Mouse (Mus musculus): ENCODE results near the gene Sergef. TPM values are rescaled to one million over a fixed set of nuclear protein-coding genes. Genes with fewer than 3 reads are reported as not detected.
A peak's percentile ranks its signal among the peaks of the same experiment; 100 is the strongest.

The Sergef gene
- total RNA-seq, 2 experiments from 2014 or later, result 42.4 to 45.4 TPM

- peak in 1 of 2 experiments; percentile 2 for DNase-seq
Observed at GRCm38 (mm10) chr7:46401371-46402180, 238.0 kb downstream of the Sergef start.

GRCm38 (mm10) chr7:46400346-46400745 lies 239.3 kb downstream of the Sergef start:
- DNase-seq, result peak in 1 of 2 experiments; percentile 5

- DNase-seq, result no peak
Observed at GRCm38 (mm10) chr7:46399676-46400075, 239.9 kb downstream of the Sergef start.

DNA sequence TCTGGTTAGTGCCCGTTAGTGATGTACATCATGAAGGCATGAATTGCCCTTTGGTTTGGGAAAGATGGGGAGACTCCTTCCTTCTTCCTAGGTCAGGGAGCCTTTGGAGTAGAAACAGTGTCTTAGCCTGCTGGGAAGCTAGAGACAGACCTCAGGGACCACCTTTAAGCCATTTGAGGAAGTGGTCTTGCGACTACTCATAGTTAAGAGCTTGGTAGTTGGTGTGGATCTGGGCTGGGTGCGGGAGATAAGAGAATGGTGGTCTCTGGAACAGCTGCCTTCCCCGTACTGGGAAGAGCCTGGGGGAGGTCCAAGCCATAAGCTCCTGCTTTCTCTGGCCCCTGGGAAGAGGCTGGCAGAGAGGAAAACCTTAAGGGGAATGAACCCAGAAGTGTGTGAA lies 241.0 kb downstream of the Sergef start:
- no peak for DNase-seq

- DNase-seq, result no peak
Observed at GRCm38 (mm10) chr7:46397732-46398333, 241.8 kb downstream of the Sergef start.

GRCm38 (mm10) chr7:46396928-46397731 lies 242.5 kb downstream of the Sergef start:
- peak; percentile 71 to 73 for DNase-seq

- peak; percentile 61 to 71 for DNase-seq
Observed at GRCm38 (mm10) chr7:46396231-46396927, 243.2 kb downstream of the Sergef start, which contains the start of gene Kcnc1. Gene Kcnc1 (plus strand): TSS chr7:46396497.

- no peak for DNase-seq
Observed at GRCm38 (mm10) chr7:46395571-46395970, 244.0 kb downstream of the Sergef start.

- no peak for DNase-seq
Observed at GRCm38 (mm10) chr7:46394933-46395332, 244.7 kb downstream of the Sergef start.

GRCm38 (mm10) chr7:46393718-46394511 lies 245.7 kb downstream of the Sergef start:
- no peak for DNase-seq

Other genes with a start within 250 kb of the Sergef start
- gene Kcnc1, start 243.3 kb downstream of the Sergef start, total RNA-seq (2021), result 100 to 1,000 TPM; 114 to 119 TPM
- gene Tph1, start 32.7 kb upstream of the Sergef start, total RNA-seq (2021), result under 1 TPM; 0.10 to 0.25 TPM
- gene Saal1, start 70.9 kb upstream of the Sergef start, total RNA-seq (2021), result 10 to 100 TPM; 10.3 to 11.3 TPM
- gene Saa3, start 75.9 kb upstream of the Sergef start, total RNA-seq (2021), result not detected
- not detected for gene Saa4, start 92.8 kb upstream of the Sergef start, total RNA-seq (2021)
- not detected for gene Saa1, start 103.2 kb upstream of the Sergef start, total RNA-seq (2021)
- gene Saa2, start 112.0 kb upstream of the Sergef start, total RNA-seq (2021), result not detected
- gene Hps5, start 156.3 kb upstream of the Sergef start, total RNA-seq (2021), result 10 to 100 TPM; 16.2 to 16.4 TPM
- 10 to 100 TPM; 36.9 to 37.2 TPM for gene Gtf2h1, start 156.3 kb upstream of the Sergef start, total RNA-seq (2021)
- gene Ldha, start 201.7 kb upstream of the Sergef start, total RNA-seq (2021), result 100 to 1,000 TPM; 286 to 311 TPM
- not detected for gene Ldhc, start 221.4 kb upstream of the Sergef start, total RNA-seq (2021)

Data from layer of hippocampus, postnatal 36 days (tissue).